Mouse (Mus musculus) lung, postnatal 36 days (tissue): Measurements from ENCODE around the gene Polq.

Experiments used
- DNase-seq: peaks from one replicate; pipeline ENCODE4 v3.0.0; 2022; ENCODE audit warnings: mixed read lengths

The Polq gene

GRCm38 (mm10) chr16:37011061-37011921, at the start of gene Polq:
Polq (plus strand) TSS chr16:37011786.
- DNase-seq: peak; percentile 94

GRCm38 (mm10) chr16:36963415-36963814, 48.2 kb upstream of the Polq start:
- no peak for DNase-seq

- no peak for DNase-seq
Observed at GRCm38 (mm10) chr16:36979127-36979526, 32.5 kb upstream of the Polq start.

GRCm38 (mm10) chr16:36983796-36984195, 27.8 kb upstream of the Polq start:
- no peak for DNase-seq

- peak; percentile 39 for DNase-seq
Observed at GRCm38 (mm10) chr16:36985636-36986042, 25.9 kb upstream of the Polq start.

GRCm38 (mm10) chr16:36987399-36987798, 24.2 kb upstream of the Polq start:
- no peak for DNase-seq

- DNase-seq: no peak
Observed at GRCm38 (mm10) chr16:36988066-36988465, 23.5 kb upstream of the Polq start.

GRCm38 (mm10) chr16:36989493-36989892, 22.1 kb upstream of the Polq start:
- no peak for DNase-seq

GRCm38 (mm10) chr16:36989999-36990625, 21.5 kb upstream of the Polq start, which contains the start of gene Fbxo40:
Fbxo40 (minus strand) TSS chr16:36990467.
- DNase-seq: no peak

GRCm38 (mm10) chr16:36997650-36998049, 13.9 kb upstream of the Polq start:
- no peak for DNase-seq

GRCm38 (mm10) chr16:36999366-36999972, 12.1 kb upstream of the Polq start:
- no peak for DNase-seq

- no peak for DNase-seq
Observed at GRCm38 (mm10) chr16:37009262-37009661, 2.3 kb upstream of the Polq start.

GRCm38 (mm10) chr16:37010370-37010769, 1.2 kb upstream of the Polq start:
- DNase-seq: peak; percentile 59

- no peak for DNase-seq
Observed at GRCm38 (mm10) chr16:37011922-37012289, 320 bp downstream of the Polq start.

GRCm38 (mm10) chr16:37012336-37012735, 750 bp downstream of the Polq start:
- DNase-seq: no peak

- DNase-seq: no peak
Observed at GRCm38 (mm10) chr16:37027581-37027980, 16.0 kb downstream of the Polq start.

- no peak for DNase-seq
Observed at GRCm38 (mm10) chr16:37031996-37032395, 20.4 kb downstream of the Polq start.

- DNase-seq: no peak
Observed at GRCm38 (mm10) chr16:37034751-37035150, 23.2 kb downstream of the Polq start.

- no peak for DNase-seq
Observed at GRCm38 (mm10) chr16:37059631-37060030, 48.0 kb downstream of the Polq start.

- no peak for DNase-seq
Observed at GRCm38 (mm10) chr16:37061261-37061660, 49.7 kb downstream of the Polq start.

- DNase-seq: no peak
Observed at GRCm38 (mm10) chr16:37072354-37072753, 60.8 kb downstream of the Polq start.

- no peak for DNase-seq
Observed at GRCm38 (mm10) chr16:37089648-37090047, 78.1 kb downstream of the Polq start.

GRCm38 (mm10) chr16:37094169-37094833, 82.7 kb downstream of the Polq start:
- peak; percentile 21 for DNase-seq
